Mouse (Mus musculus) CH12.LX (cell line): ENCODE data around the gene Muc20. TPM values are rescaled to one million over a fixed set of nuclear protein-coding genes. Genes with fewer than 3 reads are reported as not detected.

Experiments
- DNase-seq: peaks from one replicate; pipeline ENCODE4 v3.0.0-alpha.2; 2013; ENCODE audit errors: extremely low read depth
- H3K27ac ChIP-seq: 2 replicates; pipeline ENCODE4 v1.5.1; 2012; ENCODE audit warnings: low read depth, mild to moderate bottlenecking, control low read depth, moderate library complexity; ENCODE audit not compliant: insufficient read depth
- H3K27me3 ChIP-seq: replicated peaks from 2 replicates; pipeline ENCODE3; 2012; ENCODE audit warnings: inconsistent platforms
- H3K36me3 ChIP-seq, 2 experiments: replicated peaks in 1 of 2; 2 replicates each; pipeline versions ENCODE3 to v1.6.1; 2012; ENCODE audit warnings: inconsistent platforms in 1 of 2, low read length in 1 of 2, mild to moderate bottlenecking in 1 of 2, mixed read lengths in 1 of 2, moderate library complexity in 1 of 2; ENCODE audit not compliant: control insufficient read depth in 1 of 2, insufficient read depth in 1 of 2
- H3K4me1 ChIP-seq, 2 experiments: 2 replicates each; pipeline ENCODE4 v1.6.1; 2012; ENCODE audit warnings: inconsistent platforms in 1 of 2, moderate library complexity in 1 of 2; ENCODE audit not compliant: insufficient read depth in 2 of 2, control insufficient read depth in 1 of 2
- H3K4me2 ChIP-seq: 2 replicates; pipeline ENCODE4 v1.6.1; 2012; ENCODE audit warnings: low read depth, mild to moderate bottlenecking, control low read depth; ENCODE audit not compliant: poor library complexity, insufficient read depth, severe bottlenecking
- H3K4me3 ChIP-seq, 3 experiments: fragments of 150-350 bp in 1 of 3; sonication (generic) in 1 of 3; replicated peaks in 1 of 3; 2 replicates each; pipeline versions ENCODE3 to v1.5.1; 2011 to 2012; ENCODE audit warnings: low read depth in 2 of 3, low read length in 2 of 3, mild to moderate bottlenecking in 2 of 3, moderate library complexity in 2 of 3, control low read depth in 1 of 3, improper control_type of control experiment in 1 of 3, inconsistent platforms in 1 of 3, mixed read lengths in 1 of 3; ENCODE audit not compliant: poor library complexity in 1 of 3
- H3K79me2 ChIP-seq: replicated peaks from 2 replicates; pipeline ENCODE4 v1.6.1; 2012; ENCODE audit warnings: mild to moderate bottlenecking, moderate library complexity; ENCODE audit not compliant: control insufficient read depth, poor library complexity, insufficient read depth, severe bottlenecking; ENCODE audit errors: extremely low read depth
- H3K9ac ChIP-seq: 2 replicates; pipeline ENCODE4 v1.6.1; 2012; ENCODE audit warnings: low read depth, mild to moderate bottlenecking, control low read depth, moderate library complexity; ENCODE audit not compliant: insufficient read depth
- H3K9me3 ChIP-seq: replicated peaks from 2 replicates; pipeline ENCODE3; 2012; ENCODE audit warnings: low read length, inconsistent platforms, mixed read lengths
- BHLHE40 ChIP-seq: IDR thresholded peaks from 2 replicates; pipeline ENCODE4 v1.6.1; 2011; ENCODE audit warnings: mild to moderate bottlenecking, low read depth, low read length, improper control_type of control experiment
- CHD1 ChIP-seq: IDR thresholded peaks from 2 replicates; pipeline ENCODE4 v1.6.1; 2012; ENCODE audit warnings: low read depth, low read length, improper control_type of control experiment, inconsistent platforms
- CHD2 ChIP-seq: IDR thresholded peaks from 2 replicates; pipeline ENCODE4 v1.6.1; 2011; ENCODE audit warnings: low read length, improper control_type of control experiment
- E2F4 ChIP-seq: IDR thresholded peaks from 2 replicates; pipeline ENCODE4 v1.6.1; 2011; ENCODE audit warnings: low read depth, low read length, improper control_type of control experiment; ENCODE audit not compliant: insufficient replicate concordance
- ELF1 ChIP-seq: IDR thresholded peaks from 2 replicates; pipeline ENCODE4 v1.6.1; 2014; ENCODE audit warnings: low read depth, mild to moderate bottlenecking, inconsistent platforms, low read length, improper control_type of control experiment
- EP300 ChIP-seq: IDR thresholded peaks from 2 replicates; pipeline ENCODE4 v1.6.1; 2011; ENCODE audit warnings: low read length, improper control_type of control experiment
- ETS1 ChIP-seq: conservative IDR thresholded peaks from 2 replicates; pipeline ENCODE4 v1.6.1; 2012; ENCODE audit warnings: low read depth, mild to moderate bottlenecking, inconsistent platforms, low read length, improper control_type of control experiment, moderate library complexity
- HCFC1 ChIP-seq: IDR thresholded peaks from 2 replicates; pipeline ENCODE4 v1.6.1; 2012; ENCODE audit warnings: low read depth, mild to moderate bottlenecking, inconsistent platforms, low read length, improper control_type of control experiment
- IRF4 ChIP-seq: IDR thresholded peaks from 2 replicates; pipeline ENCODE4 v1.6.1; 2014; ENCODE audit warnings: low read depth, mild to moderate bottlenecking, inconsistent platforms, low read length, improper control_type of control experiment
- JUN ChIP-seq: IDR thresholded peaks from 2 replicates; pipeline ENCODE4 v1.6.1; 2011; ENCODE audit warnings: low read depth, mild to moderate bottlenecking, low read length, improper control_type of control experiment, moderate library complexity; ENCODE audit not compliant: insufficient read depth
- JUND ChIP-seq: conservative IDR thresholded peaks from 2 replicates; pipeline ENCODE4 v1.6.1; 2011; ENCODE audit warnings: low read depth, low read length, improper control_type of control experiment
- MAX ChIP-seq: IDR thresholded peaks from 2 replicates; pipeline ENCODE4 v1.6.1; 2011; ENCODE audit warnings: low read length, improper control_type of control experiment
- MAZ ChIP-seq: IDR thresholded peaks from 2 replicates; pipeline ENCODE4 v1.6.1; 2012; ENCODE audit warnings: low read depth, mild to moderate bottlenecking, inconsistent platforms, low read length, improper control_type of control experiment, moderate library complexity
- MEF2A ChIP-seq: IDR thresholded peaks from 2 replicates; pipeline ENCODE4 v1.6.1; 2014; ENCODE audit warnings: low read depth, mild to moderate bottlenecking, inconsistent platforms, low read length, improper control_type of control experiment, borderline replicate concordance
- MYC ChIP-seq: IDR thresholded peaks from 2 replicates; pipeline ENCODE4 v1.6.1; 2011; ENCODE audit warnings: low read depth, mild to moderate bottlenecking, improper control_type of control experiment, low read length
- NELFE ChIP-seq: IDR thresholded peaks from 2 replicates; pipeline ENCODE4 v1.6.1; 2011; ENCODE audit warnings: low read depth, low read length, improper control_type of control experiment
- NRF1 ChIP-seq: IDR thresholded peaks from 2 replicates; pipeline ENCODE4 v1.6.1; 2014; ENCODE audit warnings: low read depth, mild to moderate bottlenecking, inconsistent platforms, low read length, improper control_type of control experiment, moderate library complexity
- PAX5 ChIP-seq: IDR thresholded peaks from 2 replicates; pipeline ENCODE4 v1.6.1; 2012; ENCODE audit warnings: low read length, inconsistent platforms, mixed read lengths
- POLR2A ChIP-seq: IDR thresholded peaks from 2 replicates; pipeline ENCODE4 v1.6.1; 2011; ENCODE audit warnings: low read depth, mild to moderate bottlenecking, improper control_type of control experiment, low read length
- POLR2AphosphoS2 ChIP-seq: IDR thresholded peaks from 2 replicates; pipeline ENCODE4 v1.6.1; 2011; ENCODE audit warnings: low read depth, low read length, improper control_type of control experiment
- RAD21 ChIP-seq: IDR thresholded peaks from 2 replicates; pipeline ENCODE4 v1.6.1; 2011; ENCODE audit warnings: low read depth, mild to moderate bottlenecking, low read length, improper control_type of control experiment, moderate library complexity
- RCOR1 ChIP-seq: conservative IDR thresholded peaks from 2 replicates; pipeline ENCODE4 v1.6.1; 2012; ENCODE audit warnings: low read depth, mild to moderate bottlenecking, inconsistent platforms, low read length, improper control_type of control experiment
- SIN3A ChIP-seq: IDR thresholded peaks from 2 replicates; pipeline ENCODE4 v1.6.1; 2012; ENCODE audit warnings: low read length, improper control_type of control experiment, inconsistent platforms
- SMC3 ChIP-seq: IDR thresholded peaks from 2 replicates; pipeline ENCODE4 v1.6.1; 2011; ENCODE audit warnings: low read depth, low read length, improper control_type of control experiment
- TBP ChIP-seq: conservative IDR thresholded peaks from 2 replicates; pipeline ENCODE4 v1.6.1; 2011; ENCODE audit warnings: low read depth, low read length, improper control_type of control experiment
- TCF12 ChIP-seq: IDR thresholded peaks from 2 replicates; pipeline ENCODE4 v1.6.1; 2014; ENCODE audit warnings: low read depth, mild to moderate bottlenecking, inconsistent platforms, low read length, improper control_type of control experiment
- USF1 ChIP-seq: IDR thresholded peaks from 2 replicates; pipeline ENCODE4 v1.6.1; 2014; ENCODE audit warnings: low read depth, mild to moderate bottlenecking, inconsistent platforms, low read length, improper control_type of control experiment
- ZC3H11A ChIP-seq: IDR thresholded peaks from 2 replicates; pipeline ENCODE4 v1.6.1; 2012; ENCODE audit warnings: low read depth, mild to moderate bottlenecking, inconsistent platforms, low read length, improper control_type of control experiment
- ZMIZ1 ChIP-seq: IDR thresholded peaks from 2 replicates; pipeline ENCODE4 v1.6.1; 2012; ENCODE audit warnings: low read depth, mild to moderate bottlenecking, inconsistent platforms, low read length, improper control_type of control experiment
- ZNF384 ChIP-seq: IDR thresholded peaks from 2 replicates; pipeline ENCODE4 v1.6.1; 2012; ENCODE audit warnings: low read depth, low read length, improper control_type of control experiment, inconsistent platforms
- dilution Hi-C: fragments of 300-500 bp; cut with MboI; formaldehyde crosslinking; loops from 2 replicates; pipeline ENCODE4 v1.14.3; 2020; ENCODE audit warnings: low sequenced_read_pairs; ENCODE audit not compliant: extremely low pct_unique_long_range_greater_than_20kb, extremely low pct_ligation_motif_present
- in situ Hi-C: fragments of 300-500 bp; cut with MboI; formaldehyde crosslinking; loops from 3 replicates; pipeline ENCODE4 v1.14.3; 2019; ENCODE audit warnings: low sequenced_read_pairs, low pct_ligation_motif_present, low pct_unique_long_range_greater_than_20kb, mixed read lengths
- polyA plus RNA-seq: library from polyadenylated mRNA; unstranded; fragments of >175 nt; gene quantifications from 2 replicates; pipeline ENCODE4 v1.2.1, GENCODE M21; 2012; ENCODE audit warnings: low read depth; ENCODE audit not compliant: insufficient read length
- total RNA-seq, 2 experiments: library from RNA; depleted of rRNA; stranded (reverse); fragments of 300-350 nt in 1 of 2; fragments of >200 nt in 1 of 2; gene quantifications; 2 replicates each; pipeline ENCODE4 v1.2.3; 2012 to 2014

Gene Muc20
- total and polyA plus RNA-seq, 3 experiments: 0.36 to 1.4 (median 0.42) TPM

DNA sequence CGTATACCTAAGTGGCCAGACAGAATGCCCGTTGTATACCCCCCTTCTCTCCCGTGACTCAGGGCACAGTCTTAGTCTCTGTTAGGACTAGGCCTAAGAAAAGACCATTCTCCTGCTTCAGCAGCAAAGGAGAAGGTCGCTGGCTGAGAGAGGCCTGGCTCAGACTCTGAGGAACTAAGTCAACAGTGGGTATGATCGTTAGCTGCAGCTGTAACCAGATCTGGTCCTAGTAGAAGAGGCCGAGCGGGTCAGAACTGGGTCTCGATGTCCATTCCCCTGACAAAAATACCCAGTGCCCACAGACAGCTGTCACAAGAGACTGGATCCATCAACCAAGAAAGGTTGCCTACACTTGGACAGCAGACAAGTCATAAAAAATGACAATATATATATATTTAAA is 26.3 kb upstream of the Muc20 start:
- no peaks in the 10 kb centered on the region for H3K79me2 ChIP-seq
- no peaks in the 10 kb centered on the region for H3K27me3 ChIP-seq
- TF ChIP-seq RCOR1 (no peak), MAX (no peak), ZC3H11A (no peak), SMC3 (no peak), ZMIZ1 (no peak), JUND (no peak), HCFC1 (no peak), RAD21 (no peak), ZNF384 (no peak), NELFE (no peak), TBP (no peak), E2F4 (no peak)
- H3K36me3 ChIP-seq: peaks cover 35 to 75% of the 10 kb centered on the region in 2 experiments
- peaks cover 16 to 26% of the 10 kb centered on the region in 2 experiments for H3K4me1 ChIP-seq
- peak overlapping the region; percentile 19; the same call in 1 of the 2 replicates for H3K27ac ChIP-seq
- H3K4me2 ChIP-seq: no peak overlapping the region
- H3K9me3 ChIP-seq: no peaks in the 10 kb centered on the region
- no peak overlapping the region for H3K4me3 ChIP-seq
- dilution Hi-C loops: no loop called here
- no peak for DNase-seq
- no peak overlapping the region for H3K9ac ChIP-seq
- in situ Hi-C loops: no loop called here

DNA sequence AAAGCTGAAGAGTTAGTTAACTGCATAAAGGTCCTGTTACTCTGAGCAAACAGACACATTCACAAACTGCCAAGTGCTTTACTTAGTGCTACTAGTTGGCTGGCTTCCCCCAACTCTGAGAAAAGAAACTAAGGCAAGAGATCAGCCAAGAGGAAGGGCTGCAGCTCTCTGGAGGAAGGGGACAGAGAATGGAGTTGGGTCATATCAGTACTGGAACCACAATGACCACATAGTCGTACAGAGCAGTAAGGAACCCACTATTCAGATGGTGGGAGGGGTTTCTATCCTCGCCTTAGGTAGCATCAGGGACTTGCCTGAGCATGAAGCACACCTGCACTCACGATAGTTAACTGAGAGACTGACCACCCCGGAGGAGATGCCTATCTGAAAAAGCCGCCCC is 25.6 kb upstream of the Muc20 start:
- H3K79me2 ChIP-seq: no peaks in the 10 kb centered on the region
- H3K4me1 ChIP-seq: peaks cover 16 to 26% of the 10 kb centered on the region in 2 experiments
- TF ChIP-seq SIN3A (peak; percentile 64; the same call in 1 of the 2 replicates), ETS1 (peak; percentile 53), CHD1 (peak; percentile 52; the same call in 1 of the 2 replicates), MAZ (peak; percentile 43; the same call in 1 of the 2 replicates), EP300 (peak; percentile 93), POLR2A (0 out of 2 replicates have a peak, but pooled peaks have one; percentile 10), HCFC1 (peak; percentile 20; the same call in 1 of the 2 replicates), TCF12 (peak; percentile 69), BHLHE40 (peak; percentile 25), NRF1 (no peak), IRF4 (peak; percentile 97), CHD2 (peak; percentile 60; the same call in 1 of the 2 replicates), ELF1 (peak; percentile 33; the same call in 1 of the 2 replicates), POLR2AphosphoS2 (no peak), MYC (peak; percentile 58; the same call in 1 of the 2 replicates), JUND (peak; percentile 91), JUN (peak; percentile 88), E2F4 (no peak), MEF2A (0 out of 2 replicates have a peak, but pooled peaks have one; percentile 64), USF1 (no peak), PAX5 (no peak)
- dilution Hi-C loops: no loop called here
- H3K36me3 ChIP-seq: peaks cover 35 to 69% of the 10 kb centered on the region in 2 experiments
- H3K9me3 ChIP-seq: no peaks in the 10 kb centered on the region
- peak; percentile 65 for DNase-seq
- no peak overlapping the region for H3K9ac ChIP-seq
- H3K27ac ChIP-seq: peak overlapping the region; percentile 19; the same call in 1 of the 2 replicates
- H3K4me2 ChIP-seq: peak overlapping the region; percentile 48; the same call in 1 of the 2 replicates
- no peak overlapping the region for H3K4me3 ChIP-seq
- no peaks in the 10 kb centered on the region for H3K27me3 ChIP-seq
- in situ Hi-C loops: no loop called here
